Mouse (Mus musculus) bone marrow, adult 2 months (tissue): ENCODE measurements around the gene Mrpl12.

Experiments used
- CTCF ChIP-seq: fragments of 200-500 bp; IDR thresholded peaks from 2 replicates; pipeline ENCODE4 v1.5.1; 2011; ENCODE audit warnings: low read length, control low read depth; ENCODE audit not compliant: control insufficient read depth, insufficient read depth
- POLR2A ChIP-seq: fragments of 200-500 bp; IDR thresholded peaks from 2 replicates; pipeline ENCODE4 v1.6.1; 2011; ENCODE audit warnings: low read depth, mild to moderate bottlenecking, control low read depth, low read length, borderline replicate concordance; ENCODE audit not compliant: control insufficient read depth

DNA sequence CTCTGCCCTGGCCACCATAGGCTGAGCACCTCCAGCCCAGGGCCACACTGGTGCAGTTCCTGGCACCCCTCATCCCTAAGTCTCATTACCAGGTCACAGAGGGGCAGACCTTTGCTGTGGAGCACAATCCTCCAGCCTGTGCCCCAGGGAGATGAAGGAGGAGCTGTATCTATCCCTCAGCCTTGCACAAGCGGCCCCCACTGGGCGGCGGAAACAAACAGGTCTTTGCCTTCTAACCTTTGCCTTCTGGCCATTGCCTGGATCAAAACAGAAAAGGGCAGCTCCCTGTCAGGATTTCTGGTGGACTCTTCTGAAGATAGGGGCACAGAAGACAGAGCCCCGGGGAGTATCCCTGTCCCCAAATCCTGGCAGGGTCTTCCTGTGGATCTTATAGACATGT lies 44.5 kb downstream of the Mrpl12 start:
- TF ChIP-seq CTCF: no peak
- TF ChIP-seq POLR2A: no peak
